Mouse (Mus musculus) bone marrow macrophage, adult 2 months (primary cell): ENCODE measurements around the gene Dkkl1.

ENCODE experiments used
- CTCF ChIP-seq: IDR thresholded peaks from 2 replicates; pipeline ENCODE4 v1.5.1; 2012; ENCODE audit warnings: low read depth, mild to moderate bottlenecking, low read length, moderate library complexity
- POLR2A ChIP-seq: IDR thresholded peaks from 2 replicates; pipeline ENCODE4 v1.6.1; 2012; ENCODE audit warnings: mild to moderate bottlenecking, low read depth, low read length, borderline replicate concordance

DNA sequence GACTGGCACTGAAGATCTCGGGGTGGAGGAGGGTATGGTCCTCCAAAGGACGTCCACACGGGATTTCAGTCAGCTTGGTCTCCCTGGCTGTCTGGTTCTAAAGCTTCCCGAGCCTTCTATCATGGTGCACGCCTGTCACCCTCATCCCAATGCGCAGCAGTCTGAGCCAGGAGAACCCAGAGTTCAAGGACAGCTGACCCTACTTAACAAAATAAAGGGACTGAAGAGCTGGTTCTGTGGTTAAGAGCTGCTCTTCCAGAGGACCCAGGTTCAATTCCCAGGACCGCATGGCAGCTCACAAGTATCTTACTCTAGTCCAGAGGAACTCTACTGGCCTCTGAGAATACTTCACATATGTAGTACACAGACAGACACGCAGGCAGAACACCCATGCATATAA lies 17.1 kb upstream of the Dkkl1 start:
- TF ChIP-seq CTCF (no peak), POLR2A (no peak)
